Mouse (Mus musculus) CH12F3 (cell line): ENCODE data around the gene Emg1.
"Not testable (repeated sequence)": the region's sequence is repeated elsewhere in the genome, so short reads cannot be mapped to it uniquely, and the experiment has no call there.

Source experiments
- in situ Hi-C: fragments of 300-500 bp; cut with MboI; formaldehyde crosslinking; loops from 2 replicates; pipeline ENCODE4 v1.14.3; 2020; ENCODE audit warnings: low sequenced_read_pairs

The Emg1 gene

GRCm38 (mm10) chr6:124683591-124684417 lies 28.2 kb downstream of the Emg1 start:
- in situ Hi-C loops: no loop called here

GRCm38 (mm10) chr6:124682291-124682690 lies 29.7 kb downstream of the Emg1 start:
- in situ Hi-C loops: not testable (repeated sequence)

GRCm38 (mm10) chr6:124679486-124679885 lies 32.5 kb downstream of the Emg1 start:
- in situ Hi-C loops: no loop called here

- in situ Hi-C loops: no loop called here
Measured at GRCm38 (mm10) chr6:124678769-124679168, 33.2 kb downstream of the Emg1 start.

- in situ Hi-C loops: no loop called here
Measured at GRCm38 (mm10) chr6:124676171-124676570, 35.8 kb downstream of the Emg1 start.

- in situ Hi-C loops: no loop called here
Measured at GRCm38 (mm10) chr6:124674591-124674990, 37.4 kb downstream of the Emg1 start.

- in situ Hi-C loops: no loop called here
Measured at GRCm38 (mm10) chr6:124673619-124674018, 38.4 kb downstream of the Emg1 start.

GRCm38 (mm10) chr6:124672100-124672499 lies 39.9 kb downstream of the Emg1 start:
- in situ Hi-C loops: no loop called here

- in situ Hi-C loops: no loop called here
Measured at GRCm38 (mm10) chr6:124670281-124670900, 41.6 kb downstream of the Emg1 start.

- in situ Hi-C loops: no loop called here
Measured at GRCm38 (mm10) chr6:124669234-124669859, 42.6 kb downstream of the Emg1 start.

GRCm38 (mm10) chr6:124665011-124665410 lies 47.0 kb downstream of the Emg1 start:
- in situ Hi-C loops: no loop called here

- in situ Hi-C loops: no loop called here
Measured at GRCm38 (mm10) chr6:124664256-124664655, 47.7 kb downstream of the Emg1 start.

GRCm38 (mm10) chr6:124663424-124663795 lies 48.6 kb downstream of the Emg1 start:
- in situ Hi-C loops: no loop called here

- in situ Hi-C loops: no loop called here
Measured at GRCm38 (mm10) chr6:124662477-124663423, 49.2 kb downstream of the Emg1 start, which contains the start of gene Lpcat3. Gene Lpcat3, plus strand, starts transcription at chr6:124663027.

- in situ Hi-C loops: no loop called here
Measured at GRCm38 (mm10) chr6:124661995-124662394, 50.0 kb downstream of the Emg1 start.

GRCm38 (mm10) chr6:124661156-124661806 lies 50.7 kb downstream of the Emg1 start:
- in situ Hi-C loops: no loop called here

GRCm38 (mm10) chr6:124658067-124658466 lies 53.9 kb downstream of the Emg1 start:
- in situ Hi-C loops: no loop called here

- in situ Hi-C loops: no loop called here
Measured at GRCm38 (mm10) chr6:124655893-124656292, 56.1 kb downstream of the Emg1 start.
